Mouse (Mus musculus) midbrain, embryonic 14.5 days (tissue): Measurements from ENCODE around the gene Stx16. TPM values are rescaled to one million over a fixed set of nuclear protein-coding genes. Genes with fewer than 3 reads are reported as not detected.

ENCODE experiments used
- ATAC-seq: fragments of 200-750 bp; cut with Nextera tagmentation; 2 replicates; pipeline ENCODE4 v1.8.0; 2017; ENCODE audit warnings: moderate number of reproducible peaks, moderate library complexity; ENCODE audit not compliant: low FRiP score, low TSS enrichment
- DNase-seq: peaks from one replicate; pipeline ENCODE4 v3.0.0-alpha.2; 2015
- H3K27ac ChIP-seq: fragments of 300-500 bp; sonication (generic); replicated peaks from 2 replicates; pipeline ENCODE4 v1.5.1; 2014; ENCODE audit warnings: mild to moderate bottlenecking, low read depth, low read length, moderate library complexity
- H3K27me3 ChIP-seq: fragments of 300-500 bp; sonication (generic); 2 replicates; pipeline ENCODE4 v1.6.1; 2014; ENCODE audit warnings: low read length, control low read depth, mixed read lengths; ENCODE audit not compliant: control insufficient read depth, insufficient read depth
- H3K36me3 ChIP-seq: fragments of 300-500 bp; sonication (generic); 2 replicates; pipeline ENCODE4 v1.6.1; 2014; ENCODE audit warnings: low read length, control low read depth; ENCODE audit not compliant: control insufficient read depth, insufficient read depth
- H3K4me1 ChIP-seq: fragments of 300-500 bp; sonication (generic); 2 replicates; pipeline ENCODE4 v1.6.1; 2014; ENCODE audit warnings: mild to moderate bottlenecking, antibody characterized with exemption, low read length, control low read depth; ENCODE audit not compliant: control insufficient read depth, insufficient read depth
- H3K4me2 ChIP-seq: fragments of 300-500 bp; sonication (generic); 2 replicates; pipeline ENCODE4 v1.6.1; 2014; ENCODE audit warnings: mild to moderate bottlenecking, low read length, moderate library complexity
- H3K4me3 ChIP-seq: fragments of 300-500 bp; sonication (generic); replicated peaks from 2 replicates; pipeline ENCODE4 v1.5.1; 2014; ENCODE audit warnings: low read depth, low read length
- H3K9ac ChIP-seq: fragments of 300-500 bp; sonication (generic); replicated peaks from 2 replicates; pipeline ENCODE4 v1.6.1; 2014; ENCODE audit warnings: mild to moderate bottlenecking, low read length, moderate library complexity
- H3K9me3 ChIP-seq: fragments of 300-500 bp; sonication (generic); 2 replicates; pipeline ENCODE4 v1.6.1; 2016; ENCODE audit warnings: low read length, control low read depth, mixed read lengths; ENCODE audit not compliant: control insufficient read depth
- WGBS: fragments of 180-500 bp; shearing (Covaris S2); extraction: QIAGEN DNeasy Blood & Tissue Kit; methylation state at CpG from one replicate; pipeline ENCODE4 v1.1.7; 2014; 5-methylcytosine and 5-hydroxymethylcytosine counted together
- polyA plus RNA-seq: library from polyadenylated mRNA; unstranded; fragments of >200 nt; fragmentation: Nextera tagmentation; extraction: Ambion mirVana; gene quantifications from 2 replicates; pipeline ENCODE4 v1.2.1, GENCODE M21; 2014

Gene Stx16
- polyA plus RNA-seq, 1 experiment from 2014 or later = 11.1 TPM

- peaks cover 14% of the 10 kb centered on the region for H3K4me1 ChIP-seq
- H3K27ac ChIP-seq = 0 out of 2 replicates have a peak overlapping the region, but pooled peaks have one; percentile 8
- H3K4me3 ChIP-seq = peak overlapping the region; percentile 10; the same call in 1 of the 2 replicates
- DNase-seq (peak; percentile 83), ATAC-seq (peak; percentile 75)
- WGBS = 8% methylated on average over 18 of the region's 21 CpGs
- H3K9ac ChIP-seq = no peak overlapping the region; the same call in 1 of the 2 replicates
- H3K4me2 ChIP-seq = peak overlapping the region; percentile 39
- no peaks in the 10 kb centered on the region; the same call in 1 of the 2 replicates for H3K9me3 ChIP-seq
- H3K36me3 ChIP-seq = peaks cover 10% of the 10 kb centered on the region
- no peaks in the 10 kb centered on the region for H3K27me3 ChIP-seq
Measured at GRCm38 (mm10) chr2:174126522-174127375, 50.6 kb downstream of the Stx16 start.

GRCm38 (mm10) chr2:174127376-174127713, 51.2 kb downstream of the Stx16 start:
- no peak for ATAC-seq
- 16% methylated on average over 6 of the region's 6 CpGs for WGBS
- H3K27ac ChIP-seq = 0 out of 2 replicates have a peak overlapping the region, but pooled peaks have one; percentile 8

DNA sequence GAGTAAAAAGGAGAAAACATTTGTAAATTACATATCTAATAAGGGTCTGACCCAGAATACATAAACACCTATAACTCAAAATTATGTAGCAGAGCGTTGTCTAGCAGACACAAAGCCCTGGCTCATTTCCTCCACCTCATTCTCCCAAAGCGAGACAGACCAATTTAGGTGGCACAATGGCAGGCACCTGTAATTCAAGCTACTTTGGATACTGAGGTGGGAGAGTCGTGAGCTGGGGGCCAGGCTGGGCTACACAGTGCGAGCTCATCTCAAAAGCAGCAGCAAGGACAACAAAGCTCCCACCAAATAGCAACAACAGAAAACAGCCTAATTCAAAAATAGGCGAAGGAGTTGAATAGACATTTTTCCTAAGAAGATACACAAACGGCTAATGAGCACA, 52.8 kb downstream of the Stx16 start:
- 86% methylated on average over 6 of the region's 6 CpGs for WGBS
- no peak overlapping the region for H3K27ac ChIP-seq
- peaks cover 14% of the 10 kb centered on the region for H3K4me1 ChIP-seq
- H3K4me3 ChIP-seq = no peak overlapping the region
- no peaks in the 10 kb centered on the region; the same call in 1 of the 2 replicates for H3K9me3 ChIP-seq
- no peak overlapping the region for H3K4me2 ChIP-seq
- no peak for DNase-seq
- no peak overlapping the region for H3K9ac ChIP-seq
- no peaks in the 10 kb centered on the region for H3K27me3 ChIP-seq
- H3K36me3 ChIP-seq = no peaks in the 10 kb centered on the region
- no peak for ATAC-seq

More at GRCm38 (mm10) chr2:174127376-174127713, 51.2 kb downstream of the Stx16 start:
- DNase-seq = peak; percentile 24
- H3K27me3 ChIP-seq = no peaks in the 10 kb centered on the region
- peaks cover 4% of the 10 kb centered on the region; the same call in 1 of the 2 replicates for H3K36me3 ChIP-seq
- peak overlapping the region; percentile 39 for H3K4me2 ChIP-seq
- H3K4me3 ChIP-seq = no peak overlapping the region
- H3K4me1 ChIP-seq = peaks cover 14% of the 10 kb centered on the region
- H3K9ac ChIP-seq = no peak overlapping the region; the same call in 1 of the 2 replicates
- H3K9me3 ChIP-seq = no peaks in the 10 kb centered on the region; the same call in 1 of the 2 replicates

DNA sequence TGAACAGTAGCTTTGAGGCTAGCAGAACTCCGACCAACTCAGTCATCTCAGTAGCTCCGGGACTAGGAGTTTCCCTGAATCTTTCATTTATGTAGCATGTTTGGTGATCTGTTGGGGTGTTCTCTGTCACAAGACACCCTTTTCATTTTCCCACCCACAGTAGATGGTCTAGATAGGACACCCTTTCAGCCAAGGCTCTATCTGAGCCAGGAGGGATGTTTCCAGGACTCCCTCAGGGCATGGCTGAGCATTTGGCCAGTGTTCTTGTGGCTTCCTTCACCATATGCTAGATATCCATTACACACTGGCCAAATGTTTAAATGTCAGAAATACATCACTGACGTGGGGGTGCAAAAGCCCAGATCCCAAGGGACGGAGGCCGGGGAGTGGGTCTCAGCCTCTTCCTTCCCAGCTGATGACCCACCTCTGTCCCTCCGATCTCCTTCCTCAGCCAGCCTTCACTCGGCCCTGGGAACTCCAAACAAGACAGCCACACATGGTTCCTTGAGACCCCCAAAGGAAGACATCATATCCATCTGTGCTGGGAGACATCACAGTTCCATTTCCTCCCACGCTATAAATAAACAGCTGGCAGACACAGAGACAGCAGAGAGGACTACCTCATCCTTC, 54.5 kb downstream of the Stx16 start:
- Histone ChIP-seq H3K4me2 (no peak overlapping the region), H3K27ac (no peak overlapping the region), H3K27me3 (no peaks in the 10 kb centered on the region), H3K36me3 (no peaks in the 10 kb centered on the region), H3K9ac (no peak overlapping the region), H3K4me3 (no peak overlapping the region), H3K9me3 (no peaks in the 10 kb centered on the region), H3K4me1 (peaks cover 14% of the 10 kb centered on the region)
- ATAC-seq (no peak), DNase-seq (no peak)
- WGBS = 88% methylated on average over 8 of the region's 8 CpGs

- Histone ChIP-seq H3K27me3 (no peaks in the 10 kb centered on the region), H3K9ac (no peak overlapping the region), H3K4me2 (no peak overlapping the region), H3K27ac (no peak overlapping the region), H3K4me3 (no peak overlapping the region), H3K9me3 (no peaks in the 10 kb centered on the region), H3K36me3 (no peaks in the 10 kb centered on the region), H3K4me1 (peaks cover 2% of the 10 kb centered on the region)
- ATAC-seq (no peak), DNase-seq (no peak)
- 86% methylated on average over 8 of the region's 8 CpGs for WGBS
Measured at GRCm38 (mm10) chr2:174132413-174132969, 56.4 kb downstream of the Stx16 start.

Other genes starting within 250 kb of the Stx16 start
- 15.5 and 20.4 TPM in 2 replicates for gene Npepl1, start 34.0 kb downstream of the Stx16 start, polyA plus RNA-seq
- gene Gnas, start 208.0 kb downstream of the Stx16 start, polyA plus RNA-seq = 1,446 and 1,495 TPM in 2 replicates